Mouse (Mus musculus) kidney, adult 9 months (tissue): ENCODE measurements at regions not wholly inside any gene's neighbourhood (a gene's known extent, or its start where the extent isn't known, plus 50 kb on each side); places are given as distances from the start of the nearest gene placed in this dataset.

ENCODE experiments used
- DNase-seq: peaks from one replicate; pipeline ENCODE4 v3.0.0; 2022

DNA sequence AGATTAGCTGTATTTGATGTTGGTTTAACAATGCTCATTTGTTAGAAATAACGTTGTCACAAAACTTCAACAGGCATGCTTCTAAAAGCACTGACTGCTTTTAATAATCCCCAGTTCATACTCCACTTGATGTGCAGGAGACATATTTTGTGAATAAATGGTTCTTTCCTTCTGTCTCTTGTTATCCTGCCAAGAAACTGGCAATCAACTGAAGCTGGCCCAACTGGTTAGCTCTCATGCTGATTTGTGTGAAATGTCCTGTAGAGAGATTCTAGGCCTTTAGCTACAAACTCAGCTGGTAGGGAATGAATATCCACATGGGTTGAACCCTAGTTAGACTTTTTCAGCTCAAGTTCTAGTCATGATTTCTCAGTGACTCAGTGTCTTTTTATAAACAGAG lies 647.8 kb upstream of the Cntnap5b start:
- DNase-seq = no peak

GRCm38 (mm10) chr1:99134129-99134528 lies 638.4 kb upstream of the Cntnap5b start:
- no peak for DNase-seq

- DNase-seq = peak; percentile 59
These were observed 635.0 kb upstream of the Cntnap5b start for GRCm38 (mm10) chr1:99137516-99137915.

DNA sequence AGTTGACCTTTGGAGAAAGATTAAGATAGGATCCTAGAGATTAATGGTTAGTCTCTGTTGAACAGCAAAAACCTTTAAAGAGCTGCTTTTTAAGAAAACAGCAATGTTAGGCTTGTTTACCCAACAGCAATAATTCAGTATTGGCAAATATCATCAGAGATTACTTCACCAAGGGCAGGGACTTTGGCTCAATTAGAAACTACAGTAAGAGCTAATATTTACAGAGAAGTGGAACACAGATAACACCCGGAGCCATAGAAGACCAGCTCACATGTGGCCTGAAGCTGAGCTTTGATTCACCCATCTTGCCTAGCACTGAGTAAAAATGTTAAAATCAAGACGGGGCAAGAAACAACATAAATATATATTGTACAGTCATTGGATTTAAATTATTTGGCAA lies 611.9 kb upstream of the Cntnap5b start:
- DNase-seq = no peak
